Mouse (Mus musculus): ENCODE results near the gene Nol6.
"Not testable (repeated sequence)": the region's sequence is repeated elsewhere in the genome, so short reads cannot be mapped to it uniquely, and the experiment has no call there.

The Nol6 gene

GRCm38 (mm10) chr4:41082803-41083202 lies 41.5 kb downstream of the Nol6 start:
- not testable (repeated sequence) for DNase-seq (ENCODE audit: low spot score)

- DNase-seq (ENCODE audit: low spot score) = no peak
Measured at GRCm38 (mm10) chr4:41081733-41082132, 42.5 kb downstream of the Nol6 start.

DNA sequence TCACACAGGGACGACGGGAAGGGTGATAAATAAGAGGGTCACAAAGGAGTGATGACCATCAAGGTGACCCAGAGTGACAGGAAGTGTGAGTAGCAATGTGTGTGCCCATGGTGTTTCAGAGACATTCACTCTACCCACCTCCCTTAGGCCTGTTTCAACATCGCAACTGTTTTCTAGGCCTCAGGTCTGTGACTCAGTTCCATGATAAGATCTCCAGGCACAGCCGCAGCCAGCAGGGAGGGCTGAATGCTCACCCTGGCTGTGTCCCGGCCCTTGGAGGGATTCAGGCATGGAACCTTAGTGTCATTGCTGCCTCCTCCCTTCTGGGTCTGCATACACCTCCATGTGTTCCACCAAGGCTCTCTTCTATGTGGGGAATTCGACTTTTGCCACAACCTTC lies 45.5 kb downstream of the Nol6 start:
- DNase-seq (ENCODE audit: low spot score) = no peak

DNA sequence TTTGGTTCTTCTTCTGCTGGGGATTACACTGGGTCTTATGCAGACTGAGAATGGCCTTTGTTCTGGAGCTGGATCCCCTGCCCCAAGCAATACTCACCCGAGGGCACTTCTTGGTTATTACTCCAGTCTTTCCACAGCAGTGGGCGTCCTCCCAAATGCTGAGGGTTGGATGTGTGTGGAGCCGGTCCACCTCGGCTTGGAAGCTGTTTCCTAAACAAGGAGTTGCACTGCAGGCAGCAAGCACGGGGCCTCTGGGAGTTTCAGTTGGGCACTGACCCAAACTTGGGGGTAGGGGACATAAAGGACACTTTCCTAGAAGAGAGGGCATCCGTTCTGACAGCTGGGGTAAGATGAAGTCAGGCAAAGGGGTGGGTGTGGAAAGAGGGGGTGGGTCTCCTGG lies 49.8 kb downstream of the Nol6 start:
- no peak for DNase-seq (ENCODE audit: low spot score)

GRCm38 (mm10) chr4:41073008-41073817 lies 51.0 kb downstream of the Nol6 start:
- DNase-seq (ENCODE audit: low spot score) = no peak

DNA sequence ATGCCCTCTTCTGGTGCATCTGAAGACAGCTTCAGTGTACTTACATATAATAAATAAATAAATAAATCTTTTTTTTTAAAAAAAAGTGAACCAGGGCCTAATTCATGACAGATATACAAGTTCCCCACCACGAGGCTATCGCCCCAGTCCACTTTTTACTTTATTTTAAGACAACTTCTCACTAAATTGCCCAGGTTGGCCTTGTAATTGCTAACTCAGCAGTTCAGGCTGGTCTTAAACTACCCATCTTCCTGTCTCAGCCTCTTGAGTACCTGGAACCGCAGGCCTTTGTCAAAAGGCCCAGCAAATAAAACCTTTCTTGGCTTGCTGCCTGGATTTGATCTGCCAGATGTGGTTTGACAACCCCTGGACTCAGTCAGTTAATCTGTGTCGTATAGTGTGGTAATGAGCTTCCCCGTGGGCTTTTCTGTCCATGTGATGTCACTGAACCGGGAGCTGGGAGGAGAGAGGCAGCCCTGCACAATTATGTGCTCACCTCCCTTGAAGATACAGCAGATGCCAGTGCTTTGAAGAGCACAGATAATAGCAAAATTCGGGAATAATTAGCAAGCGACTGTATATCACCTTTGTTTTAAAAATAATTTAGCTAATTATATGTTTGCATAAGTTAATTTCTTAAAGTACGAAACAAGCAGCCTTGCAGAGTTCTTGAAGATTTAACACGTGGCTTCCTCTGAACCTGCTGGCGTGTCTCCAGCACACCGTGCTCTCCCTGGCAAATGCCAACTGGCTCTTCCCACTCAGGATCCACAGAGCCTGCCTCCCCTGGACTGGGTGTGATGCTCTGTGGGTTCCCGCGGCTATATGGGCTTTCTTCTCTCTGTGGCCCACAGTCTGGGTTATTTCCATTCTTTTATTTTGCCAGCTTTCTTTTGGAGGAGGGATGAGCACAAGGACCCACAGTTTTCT lies 52.5 kb downstream of the Nol6 start:
- no peak for DNase-seq (ENCODE audit: low spot score)

- DNase-seq (ENCODE audit: low spot score) = no peak
Measured at GRCm38 (mm10) chr4:41065196-41065595, 59.1 kb downstream of the Nol6 start.
